Mouse (Mus musculus) embryonic fibroblast, embryonic 13.5 days (primary cell): ENCODE measurements around the gene Spaca3. TPM values are rescaled to one million over a fixed set of nuclear protein-coding genes. Genes with fewer than 3 reads are reported as not detected.
A peak's percentile ranks its signal among the peaks of the same experiment; 100 is the strongest.

Experiments
- H3K27ac ChIP-seq: 2 replicates; pipeline ENCODE4 v1.5.1; 2012; ENCODE audit warnings: low read length, control low read depth, inconsistent platforms; ENCODE audit not compliant: insufficient read depth
- H3K4me1 ChIP-seq: 2 replicates; pipeline ENCODE4 v1.6.1; 2011; ENCODE audit warnings: low read length; ENCODE audit not compliant: control insufficient read depth, insufficient read depth
- H3K4me3 ChIP-seq: 2 replicates; pipeline ENCODE4 v1.5.1; 2011; ENCODE audit warnings: mild to moderate bottlenecking, control low read depth, low read length; ENCODE audit not compliant: insufficient read depth
- CTCF ChIP-seq: IDR thresholded peaks from 2 replicates; pipeline ENCODE4 v1.5.1; 2011; ENCODE audit warnings: mild to moderate bottlenecking, control low read depth, low read length, moderate library complexity, borderline replicate concordance; ENCODE audit not compliant: insufficient read depth
- POLR2A ChIP-seq: IDR thresholded peaks from 2 replicates; pipeline ENCODE4 v1.6.1; 2011; ENCODE audit warnings: low read depth, mild to moderate bottlenecking, control low read depth, low read length, moderate library complexity
- polyA plus RNA-seq: library from polyadenylated mRNA; stranded (reverse); fragments of >200 nt; gene quantifications from 2 replicates; pipeline ENCODE4 v1.2.4, GENCODE M21; 2011; ENCODE audit warnings: low read depth; ENCODE audit not compliant: missing spikeins, insufficient read length

Gene Spaca3
- polyA plus RNA-seq, result not detected in 2 replicates

DNA sequence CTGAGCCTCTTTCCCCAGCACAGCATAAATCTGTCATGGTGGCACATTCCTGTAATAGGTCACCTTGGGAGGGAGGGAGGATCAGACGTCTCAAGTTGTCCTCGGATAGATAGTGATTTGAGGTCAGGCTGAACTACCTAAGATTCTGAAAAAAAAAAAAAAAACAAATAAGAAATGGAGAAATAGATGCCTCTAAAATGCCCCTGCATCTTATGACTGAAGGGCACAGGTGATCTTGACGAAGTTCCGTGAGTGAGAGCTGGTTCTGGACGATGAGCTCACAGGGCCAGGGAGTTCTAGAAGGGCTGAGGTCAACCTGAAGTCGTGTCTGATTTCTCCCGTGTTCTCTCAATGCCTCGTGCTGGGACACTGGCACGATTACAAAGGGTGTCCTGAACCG is at the start of gene Spaca3:
Gene Spaca3, plus strand, starts transcription at position 301 of the 400 bp plus-strand sequence.
- Histone ChIP-seq H3K4me3 (no peak within 1 kb of the TSS), H3K27ac (no peak within 1 kb of the TSS), H3K4me1 (no peaks in the 10 kb centered on the region)
- TF ChIP-seq POLR2A, result no peak
- TF ChIP-seq CTCF, result no peak

DNA sequence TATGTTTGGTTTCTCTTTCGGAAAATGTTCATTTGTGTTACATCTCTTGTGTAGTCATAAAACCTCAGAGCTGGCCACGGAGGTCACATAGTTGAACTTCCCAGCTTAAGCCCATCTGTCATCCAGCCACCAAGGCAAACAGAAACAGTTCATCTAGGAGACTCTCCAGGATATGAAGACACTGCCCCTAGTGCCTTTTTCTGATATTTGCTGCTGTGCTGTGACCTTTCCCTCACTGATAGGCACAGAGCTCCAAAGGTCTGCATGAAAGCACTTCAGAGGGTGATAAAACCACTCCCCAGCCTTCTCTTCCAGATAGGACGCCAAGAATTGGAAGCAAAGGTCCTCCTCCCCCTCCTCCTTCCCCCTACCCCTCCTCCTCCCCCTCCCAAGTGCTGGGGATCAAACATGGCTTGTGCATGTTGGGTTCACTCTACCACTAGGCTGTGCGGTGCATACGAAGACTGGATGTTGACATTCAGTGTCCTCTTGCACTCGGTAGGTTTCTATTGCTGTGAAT is 49.6 kb upstream of the Spaca3 start:
- Histone ChIP-seq H3K27ac (no peak overlapping the region), H3K4me1 (0 out of 2 replicates have a peak, but pooled peaks cover 5% of the 10 kb centered on the region), H3K4me3 (no peak overlapping the region)
- TF ChIP-seq CTCF, result no peak
- no peak for TF ChIP-seq POLR2A

DNA sequence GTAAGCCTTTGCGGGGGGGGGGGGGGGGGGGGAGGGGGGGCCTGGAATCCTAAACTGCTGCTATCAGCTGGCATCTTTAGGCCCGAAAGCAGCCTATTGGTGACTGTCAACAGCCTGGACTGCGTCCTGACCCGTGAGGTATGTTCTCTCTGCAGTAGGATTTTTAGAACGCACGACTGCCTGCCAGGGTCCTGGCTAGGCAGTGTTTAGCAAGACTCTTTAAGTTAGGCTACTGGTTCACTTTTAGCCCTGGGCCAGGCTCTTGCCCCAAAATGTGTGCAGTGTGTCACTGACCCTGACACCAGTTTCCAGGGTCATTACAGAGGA is 48.5 kb upstream of the Spaca3 start:
- H3K4me3 ChIP-seq, result peak overlapping the region; percentile 29
- 0 out of 2 replicates have a peak, but pooled peaks cover 5% of the 10 kb centered on the region for H3K4me1 ChIP-seq
- no peak for TF ChIP-seq CTCF
- TF ChIP-seq POLR2A, result no peak
- no peak overlapping the region for H3K27ac ChIP-seq

DNA sequence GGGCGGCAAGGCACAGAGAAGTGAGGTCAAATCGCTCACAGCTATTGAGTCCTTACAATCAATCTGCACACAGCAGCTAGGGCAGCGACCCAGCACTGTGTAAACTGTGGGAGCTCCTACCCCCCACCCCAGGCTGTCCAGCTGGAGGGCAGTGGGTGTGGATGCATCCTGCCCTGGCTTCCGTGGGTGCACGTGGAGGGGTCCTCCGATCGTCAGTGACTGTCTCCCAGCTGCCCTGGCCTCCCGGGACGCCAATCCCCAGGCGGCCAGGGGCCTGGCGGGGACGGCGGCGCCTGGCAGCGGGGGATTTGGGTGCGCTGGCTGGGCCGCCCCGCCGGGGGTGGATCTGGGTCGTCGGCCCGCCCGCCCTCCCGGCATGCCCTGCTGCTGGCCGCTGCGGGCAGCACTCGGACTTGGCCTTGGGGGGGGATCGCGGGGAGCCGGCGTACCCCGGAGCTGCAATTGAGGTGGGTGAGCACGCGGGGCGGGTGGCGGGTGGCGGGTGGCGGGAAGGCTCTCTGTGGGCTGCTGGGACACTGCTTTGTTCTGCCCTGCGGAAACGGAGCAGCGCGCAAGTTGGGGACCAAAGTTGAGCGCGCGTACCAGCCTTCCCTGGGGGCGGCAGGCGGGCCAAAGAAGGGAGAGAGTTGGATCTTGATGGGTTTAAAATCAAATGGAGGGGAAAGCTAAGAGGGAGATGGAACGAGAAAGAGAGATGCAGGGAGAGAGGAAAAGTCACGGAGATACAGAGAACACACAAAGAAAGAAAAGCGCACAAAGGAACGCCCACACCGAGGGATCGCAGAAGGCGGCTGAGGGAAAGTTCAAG is 48.0 kb upstream of the Spaca3 start, which contains the start of gene Tmem98:
Gene Tmem98, plus strand, starts transcription at position 183 of the 829 bp plus-strand sequence.
- Histone ChIP-seq H3K27ac (peak within 1 kb of the TSS; percentile 59), H3K4me1 (0 out of 2 replicates have a peak, but pooled peaks cover 5% of the 10 kb centered on the region), H3K4me3 (peak within 1 kb of the TSS; percentile 82)
- TF ChIP-seq CTCF (no peak), POLR2A (peak; percentile 65)

DNA sequence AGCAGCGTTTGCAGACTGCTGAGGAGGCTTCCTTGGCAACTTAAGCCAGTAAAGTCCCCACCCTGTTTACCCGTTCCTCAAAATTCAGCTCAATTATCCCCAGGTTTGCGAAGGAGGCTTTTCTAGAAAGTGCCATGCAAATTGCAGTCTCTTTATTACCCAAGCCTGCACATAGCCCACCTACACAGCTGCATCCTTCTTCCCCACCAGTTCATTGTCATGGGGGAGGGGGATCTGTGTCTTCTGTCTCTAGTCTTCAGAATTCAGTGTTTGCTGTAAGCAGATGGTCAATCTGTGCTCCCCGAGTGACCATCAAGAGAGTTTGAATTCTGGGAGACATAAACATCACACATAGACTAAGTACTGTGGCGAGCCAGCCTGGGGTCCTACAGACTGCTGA is 47.0 kb upstream of the Spaca3 start:
- H3K4me3 ChIP-seq, result peak overlapping the region; percentile 82
- TF ChIP-seq POLR2A, result no peak
- TF ChIP-seq CTCF, result no peak
- 0 out of 2 replicates have a peak, but pooled peaks cover 5% of the 10 kb centered on the region for H3K4me1 ChIP-seq
- no peak overlapping the region for H3K27ac ChIP-seq

DNA sequence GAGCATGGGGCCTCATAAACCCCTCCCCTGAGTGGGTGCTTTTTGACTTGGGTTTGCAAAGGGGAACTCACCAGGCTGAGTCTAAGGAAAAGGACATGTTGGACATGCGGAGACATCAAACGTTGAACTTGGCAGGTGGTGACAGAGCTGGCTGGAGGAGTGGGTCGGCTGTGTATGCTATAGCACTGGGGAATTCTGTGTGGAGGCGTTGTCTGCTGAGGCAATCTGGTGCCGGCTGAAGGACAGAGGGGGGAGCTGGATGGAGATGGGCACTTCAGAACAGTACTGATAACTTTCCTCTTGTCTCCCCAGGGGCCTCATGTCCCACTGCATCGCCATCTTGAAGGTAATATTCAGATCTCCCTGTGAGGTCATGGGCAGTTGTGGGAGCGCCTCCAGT is 42.8 kb upstream of the Spaca3 start:
- H3K4me1 ChIP-seq, result peaks cover 10% of the 10 kb centered on the region; the same call in 1 of the 2 replicates
- no peak overlapping the region for H3K4me3 ChIP-seq
- TF ChIP-seq CTCF, result no peak
- TF ChIP-seq POLR2A, result no peak
- H3K27ac ChIP-seq, result no peak overlapping the region

DNA sequence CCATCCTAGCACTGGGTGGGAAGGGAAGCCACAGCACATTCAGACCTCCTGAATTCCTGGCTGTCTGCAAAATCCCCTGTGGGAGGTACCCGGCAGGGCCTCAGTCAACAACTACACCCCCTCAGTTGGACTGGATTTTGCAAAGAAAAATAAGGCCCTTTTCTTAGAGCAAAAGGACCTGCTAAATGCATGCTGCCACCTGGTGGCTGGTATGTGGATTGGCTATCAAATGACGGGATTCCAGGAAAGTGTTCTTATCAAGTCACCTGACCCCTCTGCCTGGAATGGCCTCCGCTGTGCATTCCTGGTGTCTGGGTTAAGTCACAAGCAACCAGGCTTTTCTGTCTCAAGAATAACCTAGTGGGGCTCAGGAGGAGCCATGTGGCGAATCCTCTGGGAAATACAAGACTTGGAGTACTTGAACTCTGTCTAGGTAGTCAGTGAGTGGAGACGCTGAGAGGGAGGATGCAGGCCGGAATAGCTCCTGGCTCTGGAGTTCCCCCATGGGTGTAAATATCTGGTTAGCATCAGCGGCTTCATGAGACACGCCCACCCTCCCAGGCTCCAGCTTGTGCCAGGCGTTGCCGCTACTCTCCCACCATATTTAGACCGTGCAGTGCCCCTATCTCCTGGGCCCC is 40.0 kb upstream of the Spaca3 start:
- H3K4me3 ChIP-seq, result no peak overlapping the region
- TF ChIP-seq CTCF (no peak), POLR2A (no peak)
- H3K4me1 ChIP-seq, result peaks cover 5% of the 10 kb centered on the region; the same call in 1 of the 2 replicates
- H3K27ac ChIP-seq, result peak overlapping the region; percentile 6; the same call in 1 of the 2 replicates

DNA sequence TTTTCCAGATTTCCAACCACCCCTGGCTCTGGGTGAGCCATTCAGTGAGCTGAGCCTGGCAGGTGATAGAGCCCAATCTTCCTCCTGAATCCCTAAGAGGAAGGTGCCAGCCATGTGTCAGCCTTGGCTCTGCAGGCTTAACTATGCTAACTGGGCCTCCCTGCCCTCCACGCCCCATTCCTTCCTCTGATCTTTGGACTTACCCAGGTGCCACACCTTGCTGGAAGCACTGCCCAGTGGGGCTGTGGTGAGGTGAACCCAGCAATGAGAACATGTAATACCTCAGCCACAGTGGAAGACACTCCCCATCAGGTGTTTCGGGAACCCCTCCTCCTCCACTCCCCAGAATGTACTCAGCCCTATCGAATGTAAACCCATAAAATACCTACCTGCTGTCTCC is 38.1 kb upstream of the Spaca3 start:
- TF ChIP-seq CTCF (no peak), POLR2A (no peak)
- Histone ChIP-seq H3K4me3 (no peak overlapping the region), H3K4me1 (peaks cover 5% of the 10 kb centered on the region; the same call in 1 of the 2 replicates), H3K27ac (no peak overlapping the region)

DNA sequence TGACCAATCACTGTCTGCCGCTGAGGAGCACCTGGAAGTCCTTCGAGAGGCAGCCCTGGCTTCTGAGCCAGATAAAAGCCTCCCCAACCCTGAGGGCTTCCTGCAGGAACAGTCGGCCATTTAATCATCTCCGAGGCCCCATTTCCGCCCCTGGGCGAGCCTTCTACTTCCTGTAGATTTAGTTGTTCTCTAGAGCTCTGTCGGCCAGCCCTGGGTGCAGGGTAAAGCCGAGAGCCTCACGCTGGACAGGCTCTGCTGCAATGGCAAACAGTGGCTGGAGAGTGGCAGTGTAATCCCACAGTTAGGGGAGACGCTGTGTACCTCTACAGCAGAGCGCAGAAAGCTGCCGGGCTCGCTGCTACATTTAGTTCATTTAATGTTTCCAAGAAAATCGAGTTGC is 36.9 kb upstream of the Spaca3 start:
- Histone ChIP-seq H3K27ac (no peak overlapping the region), H3K4me3 (no peak overlapping the region), H3K4me1 (peaks cover 5% of the 10 kb centered on the region; the same call in 1 of the 2 replicates)
- no peak for TF ChIP-seq CTCF

DNA sequence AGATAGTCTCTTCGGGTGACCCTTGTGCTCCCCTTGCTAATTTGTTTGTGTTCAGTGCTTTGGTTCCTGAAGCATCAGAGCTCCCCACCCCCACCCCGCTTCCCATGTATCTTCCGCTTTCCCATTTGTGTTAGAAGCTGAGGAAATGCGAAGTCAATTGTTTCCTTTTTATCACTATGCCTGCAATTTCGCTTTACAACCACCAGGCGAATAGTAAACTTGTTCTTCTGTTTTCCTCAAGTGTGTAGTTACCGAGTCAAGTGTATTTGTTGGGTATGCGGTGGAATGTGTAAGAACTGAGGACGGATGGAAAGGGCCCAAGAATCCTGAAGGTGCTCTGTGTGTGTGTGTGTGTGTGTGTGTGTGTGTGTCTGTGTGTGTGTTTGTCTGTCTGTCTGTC is 36.4 kb upstream of the Spaca3 start:
- Histone ChIP-seq H3K27ac (no peak overlapping the region), H3K4me1 (peaks cover 5% of the 10 kb centered on the region; the same call in 1 of the 2 replicates), H3K4me3 (no peak overlapping the region)
- no peak for TF ChIP-seq POLR2A
- TF ChIP-seq CTCF, result no peak
